Mouse (Mus musculus): ENCODE data around the gene Tcf12. TPM values are rescaled to one million over a fixed set of nuclear protein-coding genes. Genes with fewer than 3 reads are reported as not detected.

Tcf12 gene
- total and polyA plus RNA-seq, 3 experiments = 41.4 to 42.3 (median 41.7) TPM

GRCm38 (mm10) chr9:72155250-72156138, 43.8 kb upstream of the Tcf12 start:
- in situ Hi-C loops (cut with MboI; ENCODE audit: low pct_ligation_motif_present, low pct_unique_long_range_greater_than_20kb, low sequenced_read_pairs) (no loop called here), dilution Hi-C loops (cut with MboI; ENCODE audit: extremely low pct_ligation_motif_present, extremely low pct_unique_long_range_greater_than_20kb, low sequenced_read_pairs) (no loop called here)
- no peaks in the 10 kb centered on the region for H3K36me3 ChIP-seq (replicated peaks in 1 of 2; ENCODE audit: control insufficient read depth in 1 of 2, insufficient read depth in 1 of 2, low read length in 1 of 2)
- no peak overlapping the region for H3K27ac ChIP-seq (ENCODE audit: insufficient read depth, low read depth)
- H3K4me1 ChIP-seq (ENCODE audit: control insufficient read depth in 1 of 2, insufficient read depth in 2 of 2) = peaks cover 4 to 6% of the 10 kb centered on the region in 2 experiments; a peak in 2 of 4 replicates
- no peaks in the 10 kb centered on the region for H3K9me3 ChIP-seq (replicated peaks; ENCODE audit: low read length)
- TF ChIP-seq SIN3A (IDR thresholded peaks at IDR 0.05; ENCODE audit: low read length) = no peak
- TF ChIP-seq KAT2A (IDR thresholded peaks at IDR 0.05; ENCODE audit: insufficient replicate concordance, low read length) = no peak
- TF ChIP-seq POLR2A (IDR thresholded peaks at IDR 0.05; ENCODE audit: low read depth, low read length) = no peak
- TF ChIP-seq IRF4 (IDR thresholded peaks at IDR 0.05; ENCODE audit: low read depth, low read length) = no peak
- TF ChIP-seq EP300 (IDR thresholded peaks at IDR 0.05; ENCODE audit: low read length) = no peak
- no peak for TF ChIP-seq NELFE (IDR thresholded peaks at IDR 0.05; ENCODE audit: low read depth, low read length)
- no peak for TF ChIP-seq TBP (conservative IDR thresholded peaks at IDR 0.05; ENCODE audit: low read depth, low read length)
- no peak for TF ChIP-seq ZKSCAN1 (IDR thresholded peaks at IDR 0.05; ENCODE audit: borderline replicate concordance, low read depth, low read length)
- no peak for TF ChIP-seq HCFC1 (IDR thresholded peaks at IDR 0.05; ENCODE audit: low read depth, low read length)
- TF ChIP-seq CHD2 (IDR thresholded peaks at IDR 0.05; ENCODE audit: low read length) = no peak
- TF ChIP-seq CHD1 (IDR thresholded peaks at IDR 0.05; ENCODE audit: low read depth, low read length) = no peak
- TF ChIP-seq ZC3H11A (IDR thresholded peaks at IDR 0.05; ENCODE audit: low read depth, low read length) = no peak
- TF ChIP-seq CTCF (conservative IDR thresholded peaks at IDR 0.05 in 1 of 2, IDR thresholded peaks at IDR 0.05 in 1 of 2; ENCODE audit: low read depth in 2 of 2, low read length in 2 of 2) = no peak
- no peak for TF ChIP-seq TCF12 (IDR thresholded peaks at IDR 0.05; ENCODE audit: low read depth, low read length)
- TF ChIP-seq USF2 (conservative IDR thresholded peaks at IDR 0.05; ENCODE audit: low read depth, low read length) = no peak
- TF ChIP-seq MAFK (IDR thresholded peaks at IDR 0.05; ENCODE audit: insufficient replicate concordance, low read length) = no peak
- TF ChIP-seq MAZ (IDR thresholded peaks at IDR 0.05; ENCODE audit: low read depth, low read length) = no peak
- TF ChIP-seq MXI1 (IDR thresholded peaks at IDR 0.05; ENCODE audit: low read depth, low read length) = no peak
- no peak for TF ChIP-seq JUND (conservative IDR thresholded peaks at IDR 0.05; ENCODE audit: low read depth, low read length)
- no peak for TF ChIP-seq MEF2A (IDR thresholded peaks at IDR 0.05; ENCODE audit: borderline replicate concordance, low read depth, low read length)
- H3K4me2 ChIP-seq (ENCODE audit: insufficient read depth, low read depth, poor library complexity, severe bottlenecking) = no peak overlapping the region
- H3K79me2 ChIP-seq (replicated peaks; ENCODE audit: control insufficient read depth, extremely low read depth, insufficient read depth, poor library complexity, severe bottlenecking) = no peaks in the 10 kb centered on the region
- no peak overlapping the region for H3K9ac ChIP-seq (ENCODE audit: insufficient read depth, low read depth)
- no peak overlapping the region for H3K4me3 ChIP-seq (replicated peaks in 1 of 3; ENCODE audit: low read depth in 2 of 3, low read length in 2 of 3, poor library complexity in 1 of 3)
- no peaks in the 10 kb centered on the region for H3K27me3 ChIP-seq (replicated peaks)
- DNase-seq (ENCODE audit: extremely low read depth) = no peak

GRCm38 (mm10) chr9:72144148-72144547, 32.5 kb upstream of the Tcf12 start:
- no peak overlapping the region for H3K9ac ChIP-seq (ENCODE audit: insufficient read depth, low read depth)
- TF ChIP-seq TCF12 (IDR thresholded peaks at IDR 0.05; ENCODE audit: low read depth, low read length) = no peak
- no peaks in the 10 kb centered on the region for H3K27me3 ChIP-seq (replicated peaks)
- H3K9me3 ChIP-seq (replicated peaks; ENCODE audit: low read length) = no peaks in the 10 kb centered on the region
- H3K27ac ChIP-seq (ENCODE audit: insufficient read depth, low read depth) = no peak overlapping the region
- no peak for DNase-seq (ENCODE audit: extremely low read depth)
- in situ Hi-C loops (cut with MboI; ENCODE audit: low pct_ligation_motif_present, low pct_unique_long_range_greater_than_20kb, low sequenced_read_pairs) (no loop called here), dilution Hi-C loops (cut with MboI; ENCODE audit: extremely low pct_ligation_motif_present, extremely low pct_unique_long_range_greater_than_20kb, low sequenced_read_pairs) (no loop called here)
- no peak overlapping the region for H3K4me2 ChIP-seq (ENCODE audit: insufficient read depth, low read depth, poor library complexity, severe bottlenecking)
- no peaks in the 10 kb centered on the region for H3K79me2 ChIP-seq (replicated peaks; ENCODE audit: control insufficient read depth, extremely low read depth, insufficient read depth, poor library complexity, severe bottlenecking)
- peaks cover 0 to 3% of the 10 kb centered on the region in 2 experiments; a peak in 1 of 4 replicates for H3K4me1 ChIP-seq (ENCODE audit: control insufficient read depth in 1 of 2, insufficient read depth in 2 of 2)
- no peak overlapping the region for H3K4me3 ChIP-seq (replicated peaks in 1 of 3; ENCODE audit: low read depth in 2 of 3, low read length in 2 of 3, poor library complexity in 1 of 3)
- H3K36me3 ChIP-seq (replicated peaks in 1 of 2; ENCODE audit: control insufficient read depth in 1 of 2, insufficient read depth in 1 of 2, low read length in 1 of 2) = no peaks in the 10 kb centered on the region

Measured in CH12.LX (cell line).